Mouse (Mus musculus): ENCODE measurements around the gene Spint3.

DNA sequence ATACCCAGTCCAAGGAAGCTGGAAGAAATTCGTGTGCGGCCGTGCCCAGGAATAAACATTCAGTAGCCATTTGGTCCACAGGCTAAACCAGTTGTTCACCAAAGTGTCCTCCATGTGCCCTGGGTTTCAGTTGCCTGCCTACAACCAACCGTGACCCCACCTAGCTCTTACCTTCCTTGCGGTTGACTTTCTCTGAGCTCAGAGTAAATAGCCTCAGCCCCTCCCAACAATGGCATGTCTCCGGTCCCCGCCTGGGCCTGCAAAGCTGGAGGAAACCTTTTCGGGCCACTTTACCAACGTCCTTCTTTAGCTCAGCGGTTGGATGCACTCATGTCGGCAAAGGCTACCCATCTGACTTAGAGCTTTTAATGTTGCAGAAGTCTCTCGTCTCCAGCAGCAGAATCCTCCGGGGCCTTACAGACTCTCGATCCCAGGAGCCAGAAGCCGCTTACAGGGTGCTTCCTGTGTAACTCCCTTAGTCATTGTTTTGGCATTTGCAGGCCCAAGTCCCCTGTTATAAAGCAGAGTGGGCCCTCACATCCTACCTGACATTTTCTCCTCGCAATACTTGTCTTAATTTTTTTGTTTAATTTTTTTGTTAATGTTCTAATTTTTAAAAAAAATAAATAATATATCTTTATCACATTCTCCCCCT, 14.1 kb downstream of the Spint3 start:
- no peak for TF ChIP-seq CTCF (IDR thresholded peaks at IDR 0.05; ENCODE audit: low read depth, low read length)
- TF ChIP-seq GATA1 (IDR thresholded peaks at IDR 0.05; ENCODE audit: borderline replicate concordance, low read length), result no peak

Measured in G1E (cell line).